Mouse (Mus musculus) CH12.LX (cell line): ENCODE data around the gene Tulp2. TPM values are rescaled to one million over a fixed set of nuclear protein-coding genes. Genes with fewer than 3 reads are reported as not detected.

ENCODE experiments used
- DNase-seq: peaks from one replicate; pipeline ENCODE4 v3.0.0-alpha.2; 2013; ENCODE audit errors: extremely low read depth
- H3K27ac ChIP-seq: 2 replicates; pipeline ENCODE4 v1.5.1; 2012; ENCODE audit warnings: low read depth, mild to moderate bottlenecking, control low read depth, moderate library complexity; ENCODE audit not compliant: insufficient read depth
- H3K27me3 ChIP-seq: replicated peaks from 2 replicates; pipeline ENCODE3; 2012; ENCODE audit warnings: inconsistent platforms
- H3K36me3 ChIP-seq, 2 experiments: replicated peaks in 1 of 2; 2 replicates each; pipeline versions ENCODE3 to v1.6.1; 2012; ENCODE audit warnings: inconsistent platforms in 1 of 2, low read length in 1 of 2, mild to moderate bottlenecking in 1 of 2, mixed read lengths in 1 of 2, moderate library complexity in 1 of 2; ENCODE audit not compliant: control insufficient read depth in 1 of 2, insufficient read depth in 1 of 2
- H3K4me1 ChIP-seq, 2 experiments: 2 replicates each; pipeline ENCODE4 v1.6.1; 2012; ENCODE audit warnings: inconsistent platforms in 1 of 2, moderate library complexity in 1 of 2; ENCODE audit not compliant: insufficient read depth in 2 of 2, control insufficient read depth in 1 of 2
- H3K4me2 ChIP-seq: 2 replicates; pipeline ENCODE4 v1.6.1; 2012; ENCODE audit warnings: low read depth, mild to moderate bottlenecking, control low read depth; ENCODE audit not compliant: poor library complexity, insufficient read depth, severe bottlenecking
- H3K4me3 ChIP-seq, 3 experiments: fragments of 150-350 bp in 1 of 3; sonication (generic) in 1 of 3; replicated peaks in 1 of 3; 2 replicates each; pipeline versions ENCODE3 to v1.5.1; 2011 to 2012; ENCODE audit warnings: low read depth in 2 of 3, low read length in 2 of 3, mild to moderate bottlenecking in 2 of 3, moderate library complexity in 2 of 3, control low read depth in 1 of 3, improper control_type of control experiment in 1 of 3, inconsistent platforms in 1 of 3, mixed read lengths in 1 of 3; ENCODE audit not compliant: poor library complexity in 1 of 3
- H3K79me2 ChIP-seq: replicated peaks from 2 replicates; pipeline ENCODE4 v1.6.1; 2012; ENCODE audit warnings: mild to moderate bottlenecking, moderate library complexity; ENCODE audit not compliant: control insufficient read depth, poor library complexity, insufficient read depth, severe bottlenecking; ENCODE audit errors: extremely low read depth
- H3K9ac ChIP-seq: 2 replicates; pipeline ENCODE4 v1.6.1; 2012; ENCODE audit warnings: low read depth, mild to moderate bottlenecking, control low read depth, moderate library complexity; ENCODE audit not compliant: insufficient read depth
- H3K9me3 ChIP-seq: replicated peaks from 2 replicates; pipeline ENCODE3; 2012; ENCODE audit warnings: low read length, inconsistent platforms, mixed read lengths
- CHD1 ChIP-seq: IDR thresholded peaks from 2 replicates; pipeline ENCODE4 v1.6.1; 2012; ENCODE audit warnings: low read depth, low read length, improper control_type of control experiment, inconsistent platforms
- CTCF ChIP-seq, 2 experiments: IDR thresholded peaks in 1 of 2; conservative IDR thresholded peaks in 1 of 2; 2 replicates each; pipeline ENCODE4 v1.5.1; 2011 to 2012; ENCODE audit warnings: low read depth in 2 of 2, low read length in 2 of 2, improper control_type of control experiment in 1 of 2, inconsistent platforms in 1 of 2, mild to moderate bottlenecking in 1 of 2, moderate library complexity in 1 of 2
- E2F4 ChIP-seq: IDR thresholded peaks from 2 replicates; pipeline ENCODE4 v1.6.1; 2011; ENCODE audit warnings: low read depth, low read length, improper control_type of control experiment; ENCODE audit not compliant: insufficient replicate concordance
- IRF4 ChIP-seq: IDR thresholded peaks from 2 replicates; pipeline ENCODE4 v1.6.1; 2014; ENCODE audit warnings: low read depth, mild to moderate bottlenecking, inconsistent platforms, low read length, improper control_type of control experiment
- JUN ChIP-seq: IDR thresholded peaks from 2 replicates; pipeline ENCODE4 v1.6.1; 2011; ENCODE audit warnings: low read depth, mild to moderate bottlenecking, low read length, improper control_type of control experiment, moderate library complexity; ENCODE audit not compliant: insufficient read depth
- KAT2A ChIP-seq: IDR thresholded peaks from 2 replicates; pipeline ENCODE4 v1.6.1; 2012; ENCODE audit warnings: low read length, improper control_type of control experiment, inconsistent platforms; ENCODE audit not compliant: insufficient replicate concordance
- MAFK ChIP-seq: IDR thresholded peaks from 2 replicates; pipeline ENCODE4 v1.6.1; 2011; ENCODE audit warnings: low read length, improper control_type of control experiment; ENCODE audit not compliant: insufficient replicate concordance
- MAX ChIP-seq: IDR thresholded peaks from 2 replicates; pipeline ENCODE4 v1.6.1; 2011; ENCODE audit warnings: low read length, improper control_type of control experiment
- MYC ChIP-seq: IDR thresholded peaks from 2 replicates; pipeline ENCODE4 v1.6.1; 2011; ENCODE audit warnings: low read depth, mild to moderate bottlenecking, improper control_type of control experiment, low read length
- NELFE ChIP-seq: IDR thresholded peaks from 2 replicates; pipeline ENCODE4 v1.6.1; 2011; ENCODE audit warnings: low read depth, low read length, improper control_type of control experiment
- NRF1 ChIP-seq: IDR thresholded peaks from 2 replicates; pipeline ENCODE4 v1.6.1; 2014; ENCODE audit warnings: low read depth, mild to moderate bottlenecking, inconsistent platforms, low read length, improper control_type of control experiment, moderate library complexity
- POLR2A ChIP-seq: IDR thresholded peaks from 2 replicates; pipeline ENCODE4 v1.6.1; 2011; ENCODE audit warnings: low read depth, mild to moderate bottlenecking, improper control_type of control experiment, low read length
- POLR2AphosphoS2 ChIP-seq: IDR thresholded peaks from 2 replicates; pipeline ENCODE4 v1.6.1; 2011; ENCODE audit warnings: low read depth, low read length, improper control_type of control experiment
- RAD21 ChIP-seq: IDR thresholded peaks from 2 replicates; pipeline ENCODE4 v1.6.1; 2011; ENCODE audit warnings: low read depth, mild to moderate bottlenecking, low read length, improper control_type of control experiment, moderate library complexity
- SIN3A ChIP-seq: IDR thresholded peaks from 2 replicates; pipeline ENCODE4 v1.6.1; 2012; ENCODE audit warnings: low read length, improper control_type of control experiment, inconsistent platforms
- SMC3 ChIP-seq: IDR thresholded peaks from 2 replicates; pipeline ENCODE4 v1.6.1; 2011; ENCODE audit warnings: low read depth, low read length, improper control_type of control experiment
- TCF12 ChIP-seq: IDR thresholded peaks from 2 replicates; pipeline ENCODE4 v1.6.1; 2014; ENCODE audit warnings: low read depth, mild to moderate bottlenecking, inconsistent platforms, low read length, improper control_type of control experiment
- USF2 ChIP-seq: conservative IDR thresholded peaks from 2 replicates; pipeline ENCODE4 v1.6.1; 2011; ENCODE audit warnings: low read depth, low read length, improper control_type of control experiment
- dilution Hi-C: fragments of 300-500 bp; cut with MboI; formaldehyde crosslinking; loops from 2 replicates; pipeline ENCODE4 v1.14.3; 2020; ENCODE audit warnings: low sequenced_read_pairs; ENCODE audit not compliant: extremely low pct_unique_long_range_greater_than_20kb, extremely low pct_ligation_motif_present
- in situ Hi-C: fragments of 300-500 bp; cut with MboI; formaldehyde crosslinking; loops from 3 replicates; pipeline ENCODE4 v1.14.3; 2019; ENCODE audit warnings: low sequenced_read_pairs, low pct_ligation_motif_present, low pct_unique_long_range_greater_than_20kb, mixed read lengths
- polyA plus RNA-seq: library from polyadenylated mRNA; unstranded; fragments of >175 nt; gene quantifications from 2 replicates; pipeline ENCODE4 v1.2.1, GENCODE M21; 2012; ENCODE audit warnings: low read depth; ENCODE audit not compliant: insufficient read length
- total RNA-seq, 2 experiments: library from RNA; depleted of rRNA; stranded (reverse); fragments of 300-350 nt in 1 of 2; fragments of >200 nt in 1 of 2; gene quantifications; 2 replicates each; pipeline ENCODE4 v1.2.3; 2012 to 2014

Gene Tulp2
- total and polyA plus RNA-seq, 3 experiments: 0.13 TPM; not detected in 2

DNA sequence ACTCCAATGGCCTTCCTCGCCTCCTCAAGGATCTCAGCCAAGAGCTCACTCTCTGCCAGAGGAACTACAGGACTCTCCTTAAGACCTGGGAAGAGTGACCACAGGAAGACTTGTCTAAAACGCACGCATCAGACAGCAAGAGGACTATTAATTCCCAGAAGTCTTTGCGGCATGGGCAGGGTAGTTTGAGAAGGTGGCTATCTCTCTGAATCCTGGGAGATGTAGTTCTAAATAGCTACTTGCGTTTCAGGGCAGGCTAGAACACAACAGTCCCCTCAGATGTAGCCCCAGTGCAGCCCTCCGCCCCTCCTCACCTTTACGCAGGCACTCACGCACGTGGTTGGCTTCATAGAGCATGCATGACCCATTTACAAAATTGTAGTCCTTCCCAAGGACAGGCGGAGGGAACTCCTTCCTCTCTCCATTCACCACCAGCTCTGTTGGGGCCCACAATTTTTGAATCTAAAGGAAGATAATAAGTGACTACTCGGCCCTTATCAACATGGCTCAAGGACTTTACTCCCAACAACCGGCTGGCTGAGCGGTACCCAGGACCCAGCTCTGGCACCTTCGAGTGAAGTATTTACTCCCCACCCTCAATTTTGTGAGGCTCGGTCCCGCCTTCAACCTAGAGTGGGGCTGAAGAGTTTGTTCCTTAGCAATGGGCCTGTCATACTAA, 6.2 kb upstream of the Tulp2 start:
- peaks cover 5 to 19% of the 10 kb centered on the region in 2 experiments; a peak in 3 of 4 replicates for H3K4me1 ChIP-seq
- H3K9ac ChIP-seq: no peak overlapping the region
- H3K27me3 ChIP-seq: no peaks in the 10 kb centered on the region
- DNase-seq: no peak
- in situ Hi-C loops (no loop called here), dilution Hi-C loops (no loop called here)
- TF ChIP-seq SIN3A (no peak), KAT2A (no peak)
- H3K36me3 ChIP-seq: peaks cover 24 to 69% of the 10 kb centered on the region in 2 experiments
- H3K4me3 ChIP-seq: no peak overlapping the region
- H3K9me3 ChIP-seq: no peaks in the 10 kb centered on the region
- no peak overlapping the region for H3K4me2 ChIP-seq
- no peaks in the 10 kb centered on the region for H3K79me2 ChIP-seq
- no peak overlapping the region for H3K27ac ChIP-seq

- in situ Hi-C loops: no loop called here
- no peak overlapping the region for H3K4me3 ChIP-seq
- H3K36me3 ChIP-seq: peaks cover 24 to 72% of the 10 kb centered on the region in 2 experiments
- H3K79me2 ChIP-seq: no peaks in the 10 kb centered on the region
- TF ChIP-seq CHD1 (no peak), E2F4 (no peak), JUN (no peak), POLR2A (no peak), POLR2AphosphoS2 (no peak)
- dilution Hi-C loops: no loop called here
- no peak overlapping the region for H3K27ac ChIP-seq
- H3K4me1 ChIP-seq: peaks cover 5 to 10% of the 10 kb centered on the region in 2 experiments; a peak in 2 of 4 replicates
- H3K27me3 ChIP-seq: no peaks in the 10 kb centered on the region
- H3K9me3 ChIP-seq: no peaks in the 10 kb centered on the region
- H3K9ac ChIP-seq: no peak overlapping the region
- H3K4me2 ChIP-seq: no peak overlapping the region
- no peak for DNase-seq
Measured at GRCm38 (mm10) chr7:45476453-45476852, 5.2 kb upstream of the Tulp2 start.

DNA sequence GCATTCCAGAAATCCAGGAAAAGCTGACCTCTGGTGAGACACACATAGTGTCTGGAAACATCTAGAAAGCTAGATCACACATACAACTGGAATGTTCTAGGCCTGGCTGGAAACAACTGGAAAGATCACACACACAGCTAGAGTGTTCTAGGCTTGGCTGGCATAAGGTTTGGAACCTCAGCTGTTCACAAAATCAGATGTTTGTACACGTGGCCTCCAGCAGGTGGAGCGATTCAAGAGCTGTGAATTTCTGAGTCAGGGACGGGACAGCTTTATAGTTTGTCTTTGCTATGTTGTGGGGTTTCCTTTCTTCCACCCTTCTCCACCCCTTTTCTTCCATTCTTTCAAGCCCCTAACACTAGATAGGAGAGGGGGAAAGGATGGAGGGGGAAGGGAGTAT, 4.7 kb upstream of the Tulp2 start:
- dilution Hi-C loops: no loop called here
- no peak overlapping the region for H3K27ac ChIP-seq
- TF ChIP-seq USF2 (no peak), MYC (peak; percentile 64; the same call in 1 of the 2 replicates), TCF12 (no peak), SMC3 (peak; percentile 83), MAFK (no peak), MAX (peak; percentile 89), IRF4 (no peak), NELFE (no peak), NRF1 (no peak), CTCF (conservative IDR thresholded peaks at IDR 0.05 in 1 of 2, IDR thresholded peaks at IDR 0.05 in 1 of 2; ENCODE audit: low read depth in 2 of 2, low read length in 2 of 2) (peak; percentile 53 to 78), RAD21 (peak; percentile 47)
- peak; percentile 62 for DNase-seq
- in situ Hi-C loops: no loop called here
- no peak overlapping the region for H3K4me2 ChIP-seq
- no peak overlapping the region for H3K9ac ChIP-seq
- no peak overlapping the region for H3K4me3 ChIP-seq
- no peaks in the 10 kb centered on the region for H3K79me2 ChIP-seq
- H3K27me3 ChIP-seq: no peaks in the 10 kb centered on the region
- peaks cover under 1 to 5% of the 10 kb centered on the region in 2 experiments; a peak in 2 of 4 replicates for H3K4me1 ChIP-seq
- H3K36me3 ChIP-seq: peaks cover 24 to 72% of the 10 kb centered on the region in 2 experiments
- no peaks in the 10 kb centered on the region for H3K9me3 ChIP-seq
